Mouse (Mus musculus): ENCODE measurements around the gene Fgf6.

The Fgf6 gene

GRCm38 (mm10) chr6:127014906-127015770 is at the start of gene Fgf6:
Gene Fgf6, plus strand, starts transcription at chr6:127015586.
- no peak for DNase-seq

DNA sequence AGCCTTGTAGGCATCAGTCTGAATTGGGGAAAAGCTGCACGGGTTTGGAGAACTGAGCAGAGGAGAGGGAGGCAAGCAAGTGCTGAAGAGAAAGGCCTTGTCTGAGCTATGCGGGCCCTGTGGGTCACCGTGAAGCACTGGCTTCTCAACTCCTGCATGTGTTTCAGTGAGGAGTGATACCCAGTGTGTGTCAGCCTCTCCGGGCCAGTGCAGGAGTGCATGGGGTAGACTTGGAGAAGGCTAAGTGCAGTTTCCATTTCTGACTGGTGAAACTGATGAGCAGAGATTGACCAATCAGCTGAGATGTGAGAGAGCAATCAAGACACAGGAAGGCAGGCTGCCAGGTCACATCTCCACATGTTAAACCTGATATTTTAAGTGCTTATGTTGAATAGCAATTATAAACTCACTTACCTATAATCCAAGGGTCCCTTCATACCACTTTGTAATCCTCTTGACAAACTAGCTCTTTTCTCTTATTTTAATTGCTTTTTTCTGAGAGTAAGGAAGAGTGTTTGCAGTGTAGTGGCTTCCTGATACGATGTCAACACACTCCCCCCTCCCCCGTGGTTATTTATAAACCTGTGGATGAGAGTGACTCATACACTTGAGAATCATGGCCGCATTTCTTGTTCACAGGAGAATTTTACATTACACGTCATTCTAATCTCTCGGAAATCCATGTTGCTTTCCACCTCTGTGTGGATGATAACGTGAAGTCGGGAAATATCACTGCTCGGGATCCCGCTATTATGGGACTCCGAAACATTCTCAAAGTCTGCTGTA is 49.0 kb upstream of the Fgf6 start:
- DNase-seq, result no peak

DNA sequence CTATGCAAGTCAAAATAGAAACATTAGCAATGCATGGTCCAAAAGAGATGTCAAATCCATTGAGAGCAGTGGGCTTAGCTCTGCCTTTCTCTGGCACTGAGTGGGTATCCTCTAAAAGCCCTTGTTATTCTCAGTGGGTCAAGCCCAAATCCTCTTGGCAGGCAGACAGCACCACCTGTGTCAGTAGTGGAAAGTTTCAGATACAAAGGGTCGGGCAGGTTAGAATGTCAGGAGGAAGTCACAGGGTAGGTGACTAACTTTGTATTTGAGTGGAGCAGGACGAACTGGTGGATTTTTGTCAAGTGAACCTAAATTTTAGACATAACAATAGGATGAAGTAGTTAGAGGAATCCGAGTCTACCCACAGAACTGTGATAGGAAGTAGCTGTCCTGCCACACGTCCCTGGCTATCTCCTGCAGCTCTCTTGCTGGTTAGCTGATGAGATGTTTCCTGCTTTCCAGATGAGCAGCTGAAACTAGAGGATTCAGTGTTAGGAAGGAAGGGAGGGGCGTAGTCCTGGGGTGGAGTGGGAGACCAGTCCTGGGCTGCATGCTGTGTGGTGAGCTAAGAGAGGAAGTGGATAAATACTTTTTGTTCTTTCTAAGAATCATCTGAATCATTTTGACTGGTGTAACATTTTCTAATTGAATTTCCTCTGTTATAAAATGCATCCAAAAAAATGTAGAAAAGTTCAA is 33.7 kb upstream of the Fgf6 start:
- no peak for DNase-seq

DNA sequence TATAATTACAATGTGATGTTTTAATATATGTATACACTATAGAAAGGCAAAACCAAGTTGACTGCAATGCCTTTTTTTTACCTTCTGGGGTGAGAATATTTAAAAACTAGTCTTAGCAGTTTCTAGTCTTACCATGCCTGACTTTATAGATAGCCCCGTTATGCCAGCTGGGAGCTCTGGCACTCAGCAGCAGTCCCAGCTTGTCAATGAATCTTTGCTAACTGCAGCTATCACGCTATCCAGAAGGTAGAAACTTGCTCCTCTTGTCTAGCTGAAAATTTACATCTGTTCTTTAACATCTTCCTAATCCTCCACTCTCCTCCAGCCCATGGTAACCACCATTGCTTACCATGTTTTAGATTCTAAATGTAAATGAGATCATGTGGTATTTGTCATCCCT is 21.7 kb upstream of the Fgf6 start:
- no peak for DNase-seq

DNA sequence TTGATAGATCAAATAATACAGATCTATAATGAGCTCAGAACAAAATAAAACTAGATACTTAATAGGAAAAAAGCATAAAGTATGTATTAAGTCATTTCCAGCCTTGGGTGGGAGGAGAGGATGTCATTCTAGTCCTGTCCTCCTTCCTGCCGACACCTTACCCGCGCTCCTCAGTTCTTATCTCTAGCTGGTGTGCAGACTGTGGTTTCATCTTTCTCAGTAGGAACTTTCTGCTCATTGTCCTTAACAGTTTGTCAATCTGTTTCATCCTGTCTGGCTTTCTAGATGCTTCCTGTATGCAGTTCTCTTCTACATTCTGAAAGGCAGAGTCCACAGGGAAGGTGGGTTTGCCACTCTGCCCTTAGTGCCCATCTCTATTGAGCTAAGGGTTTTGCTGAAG is 19.9 kb upstream of the Fgf6 start:
- DNase-seq, result no peak

- DNase-seq, result no peak
Measured at GRCm38 (mm10) chr6:126996399-126996798, 19.0 kb upstream of the Fgf6 start.

DNA sequence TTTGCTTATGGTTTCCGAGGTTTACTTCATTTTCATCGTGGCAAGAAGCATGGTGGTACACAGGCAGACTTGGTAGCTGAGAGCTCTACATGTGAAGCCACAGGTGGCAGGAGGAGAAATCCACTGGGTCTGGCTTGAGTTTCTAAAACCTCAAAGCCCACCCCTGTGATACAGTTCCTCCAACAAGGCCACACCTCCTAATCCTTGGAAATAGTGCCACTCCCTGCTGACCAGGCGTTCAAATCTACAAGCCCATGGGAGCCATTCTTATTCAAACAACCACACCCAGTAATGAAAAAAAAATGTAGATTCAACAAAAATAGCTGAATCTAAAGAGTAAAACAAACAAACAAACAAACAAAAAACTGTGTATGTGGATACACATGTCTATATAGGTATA is 9.7 kb upstream of the Fgf6 start:
- no peak for DNase-seq

GRCm38 (mm10) chr6:127006551-127006950 is 8.8 kb upstream of the Fgf6 start:
- no peak for DNase-seq

GRCm38 (mm10) chr6:127010021-127010420 is 5.4 kb upstream of the Fgf6 start:
- DNase-seq, result no peak

DNA sequence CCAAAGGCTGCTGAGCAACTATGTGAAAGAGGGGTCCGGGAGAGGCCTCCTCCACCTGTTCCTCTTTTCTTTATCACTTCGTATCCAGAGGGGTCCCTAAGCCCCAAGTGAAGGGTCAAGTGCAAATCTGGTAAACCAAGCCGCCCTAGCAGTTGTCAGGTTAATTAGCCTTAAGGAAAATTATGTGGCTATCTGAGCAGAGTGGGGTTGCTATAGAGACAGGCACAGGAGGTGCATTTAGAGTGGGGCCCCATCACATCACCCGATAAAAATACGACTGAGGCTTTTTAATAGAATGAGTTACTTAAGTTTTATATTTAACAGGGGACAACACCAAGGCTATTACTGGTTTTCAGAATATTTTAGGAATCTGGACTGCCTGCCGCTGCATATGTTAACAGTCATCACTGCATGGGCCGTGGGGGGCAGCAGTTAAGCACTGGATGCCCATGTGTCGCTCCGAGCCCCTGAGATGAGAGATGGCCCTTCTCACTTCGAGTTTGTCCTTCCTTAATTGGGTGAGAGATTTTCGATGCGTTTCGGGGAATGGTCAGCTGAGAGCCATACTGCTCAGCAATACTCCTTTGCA is 3.3 kb upstream of the Fgf6 start:
- DNase-seq, result no peak

DNA sequence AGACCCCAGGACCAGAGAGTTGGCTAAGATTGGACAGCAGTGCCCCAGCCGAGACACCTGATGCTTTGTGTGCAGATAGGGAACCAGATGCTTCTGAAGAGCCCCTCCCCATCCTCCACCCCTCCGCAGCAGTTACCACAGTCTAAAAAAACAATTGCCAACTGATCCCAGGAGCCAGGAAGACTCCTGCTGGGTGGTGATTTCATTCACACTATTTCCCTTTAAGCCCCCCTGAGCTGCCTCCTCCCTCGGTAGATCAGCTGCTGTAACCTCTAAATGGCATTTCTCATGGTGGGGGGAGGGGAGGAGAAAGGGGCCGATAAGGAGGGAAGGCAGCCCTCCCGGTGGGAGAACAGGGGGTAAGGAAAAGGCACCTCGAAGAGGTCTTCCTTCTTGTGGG is 3.9 kb downstream of the Fgf6 start:
- no peak for DNase-seq

DNA sequence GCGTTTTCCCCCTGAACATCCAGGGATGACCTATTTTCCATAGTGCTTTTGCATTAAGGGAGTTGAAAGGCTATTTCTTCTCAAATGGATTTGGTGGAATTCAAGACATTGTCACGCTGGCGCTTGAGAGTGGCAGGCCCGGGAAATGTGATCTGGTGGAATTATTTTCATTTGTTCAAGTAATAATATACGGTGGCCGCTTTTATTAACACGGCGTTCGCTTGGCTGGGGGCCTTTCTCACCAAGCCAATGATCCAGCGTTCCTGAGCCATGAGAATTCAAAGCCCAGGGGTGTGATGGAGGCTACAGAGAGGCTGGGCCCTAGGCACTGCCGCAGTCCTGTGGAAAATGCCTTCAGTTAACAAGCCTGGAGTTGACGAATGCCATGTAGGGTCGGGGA is 5.0 kb downstream of the Fgf6 start:
- no peak for DNase-seq

DNA sequence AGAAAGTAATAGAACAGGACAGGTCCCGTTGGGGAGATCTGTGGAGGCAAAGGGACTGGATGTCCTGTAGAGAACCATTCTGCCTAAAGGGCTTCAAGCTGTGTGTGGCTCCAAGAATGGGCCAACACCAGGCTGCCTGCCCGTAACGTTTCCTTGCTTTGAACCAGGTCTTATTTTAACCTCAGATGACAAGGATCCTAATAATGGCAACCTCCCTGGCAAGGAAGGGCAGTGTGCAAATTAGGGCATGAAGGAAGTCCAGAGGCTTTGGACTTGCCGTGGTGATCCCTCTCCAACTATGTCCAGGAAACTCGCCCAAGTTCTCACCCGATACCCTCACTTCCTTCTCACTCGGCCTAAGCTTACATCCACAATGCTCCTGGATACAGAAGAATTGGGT is 9.4 kb downstream of the Fgf6 start:
- DNase-seq, result no peak

- no peak for DNase-seq
Measured at GRCm38 (mm10) chr6:127034760-127035159, 19.4 kb downstream of the Fgf6 start.

- DNase-seq, result no peak
Measured at GRCm38 (mm10) chr6:127044909-127045308, 29.5 kb downstream of the Fgf6 start.

DNA sequence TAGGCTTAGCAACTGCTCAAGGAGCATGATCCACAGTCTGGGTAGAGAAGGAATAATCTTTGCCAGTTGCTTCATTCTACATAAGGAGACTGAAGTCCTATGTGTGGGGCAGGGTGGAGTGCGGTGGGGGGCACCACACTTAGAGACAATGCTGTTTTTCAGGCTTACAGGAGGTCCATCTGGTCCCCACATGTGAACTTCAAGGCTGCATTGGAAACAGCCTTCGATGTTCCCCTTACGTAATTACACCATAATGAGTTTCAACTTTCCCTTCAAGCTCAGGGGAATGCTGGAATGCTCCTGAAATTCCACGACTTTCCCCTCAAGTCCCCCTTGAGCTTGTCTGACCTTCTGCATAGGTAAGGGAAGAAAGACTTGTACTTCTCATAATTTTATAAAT is 35.5 kb downstream of the Fgf6 start:
- no peak for DNase-seq

DNA sequence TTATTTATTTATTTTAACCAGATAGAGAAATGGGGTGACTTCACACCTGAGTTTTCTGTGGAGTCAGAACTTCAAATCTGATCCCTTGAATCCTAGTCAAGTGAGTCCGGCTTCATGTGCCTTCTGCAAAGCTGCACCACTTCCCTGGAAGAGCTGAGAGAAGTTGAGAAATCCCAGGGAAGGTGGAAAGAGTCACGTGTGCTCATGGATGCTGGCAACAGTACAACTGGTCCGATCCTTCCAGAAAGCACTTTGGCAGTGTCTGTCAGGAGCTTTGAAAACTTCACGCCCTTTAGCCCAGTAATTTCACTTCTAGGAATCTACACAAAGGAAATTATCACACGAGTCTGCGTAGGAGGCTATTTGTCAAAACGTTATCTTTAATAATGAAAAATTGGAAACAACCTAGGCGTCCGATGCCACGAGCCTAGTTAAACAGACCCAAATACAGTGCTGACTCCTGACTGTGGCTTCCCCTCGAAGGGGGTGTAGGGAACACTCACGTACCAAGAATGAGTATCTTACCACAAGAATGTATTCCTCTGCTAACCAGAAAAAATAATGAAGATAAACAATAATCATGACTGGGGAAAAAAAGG is 41.7 kb downstream of the Fgf6 start:
- DNase-seq, result no peak

GRCm38 (mm10) chr6:127059975-127060374 is 44.6 kb downstream of the Fgf6 start:
- DNase-seq, result no peak

DNA sequence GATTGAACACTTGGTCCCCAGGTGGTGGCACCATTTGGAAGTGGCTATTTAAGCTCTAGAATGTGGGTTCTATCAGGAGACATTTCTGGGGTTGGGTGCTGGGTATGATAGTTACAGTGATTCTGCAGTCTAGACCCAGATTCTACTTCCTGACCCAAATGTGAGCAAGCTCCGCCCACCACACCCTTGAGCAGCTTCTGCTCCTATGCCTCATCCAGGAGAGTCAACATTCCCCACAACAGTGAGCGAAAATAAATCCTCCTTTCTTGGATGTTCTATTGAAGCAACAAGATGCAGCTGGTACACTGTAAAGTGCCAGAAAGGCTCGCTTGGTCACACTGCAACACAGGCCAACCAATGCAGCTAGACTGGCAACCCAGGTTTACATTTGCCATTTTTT is 48.5 kb downstream of the Fgf6 start:
- no peak for DNase-seq

DNA sequence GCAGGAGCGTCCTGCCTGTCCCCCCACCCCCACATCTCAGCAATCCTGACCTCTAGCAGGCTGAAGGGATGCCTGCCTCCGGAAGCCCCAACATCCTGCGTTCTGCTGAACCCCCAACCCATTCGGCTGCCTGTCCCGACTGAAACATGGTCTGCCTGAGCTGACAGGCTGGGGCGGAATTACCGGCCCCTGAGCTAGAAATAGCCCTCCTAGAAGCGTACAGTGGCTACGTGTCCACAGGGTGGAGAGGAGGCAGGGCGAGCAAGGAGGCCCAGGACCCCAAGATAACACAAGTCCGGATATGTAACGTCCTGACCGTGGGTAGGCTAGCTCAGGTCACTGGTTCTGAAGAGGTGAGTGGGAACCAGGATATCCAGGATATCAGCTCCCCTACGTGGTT is 49.4 kb downstream of the Fgf6 start:
- no peak for DNase-seq

GRCm38 (mm10) chr6:127072817-127073216 is 57.4 kb downstream of the Fgf6 start, which contains the start of gene Fgf23:
Gene Fgf23, plus strand, starts transcription at chr6:127072902.
- no peak for DNase-seq
